Mouse (Mus musculus) adrenal gland, postnatal 36 days (tissue): ENCODE data around the gene Plekhm3. TPM values are rescaled to one million over a fixed set of nuclear protein-coding genes. Genes with fewer than 3 reads are reported as not detected.

ENCODE experiments used
- DNase-seq, 2 experiments: peaks; one replicate each; pipeline ENCODE4 v3.0.0; 2021; ENCODE audit warnings: mixed read lengths in 1 of 2
- total RNA-seq, 2 experiments: library from RNA; stranded (reverse); gene quantifications; 2 replicates each; pipeline ENCODE4 v1.2.3; 2021

Gene Plekhm3
- total RNA-seq, 2 experiments from 2014 or later: 15.1 to 26.7 TPM

GRCm38 (mm10) chr1:64826348-64827103 is 130.1 kb downstream of the Plekhm3 start:
- DNase-seq: peak in 1 of 2 experiments; percentile 19

DNA sequence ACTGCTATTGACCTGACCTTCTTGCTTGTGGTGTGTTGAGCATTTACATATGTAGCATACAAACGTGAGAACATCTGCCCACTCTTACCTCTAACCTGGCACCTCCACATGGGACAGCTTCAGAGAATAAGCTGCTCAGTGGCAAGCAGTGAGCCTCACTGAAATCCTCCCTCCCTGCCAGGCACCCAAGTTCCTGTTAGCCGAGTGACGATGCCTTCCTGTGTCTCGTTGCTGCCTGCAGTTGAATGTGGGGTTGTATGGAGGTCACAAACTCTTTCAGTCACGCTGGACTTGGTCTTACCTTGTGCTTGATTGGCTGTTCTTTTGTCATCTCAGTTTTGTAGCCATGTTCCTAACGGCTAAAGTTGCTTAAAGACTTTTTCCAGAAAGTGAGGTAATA is 133.1 kb downstream of the Plekhm3 start:
- no peak for DNase-seq

DNA sequence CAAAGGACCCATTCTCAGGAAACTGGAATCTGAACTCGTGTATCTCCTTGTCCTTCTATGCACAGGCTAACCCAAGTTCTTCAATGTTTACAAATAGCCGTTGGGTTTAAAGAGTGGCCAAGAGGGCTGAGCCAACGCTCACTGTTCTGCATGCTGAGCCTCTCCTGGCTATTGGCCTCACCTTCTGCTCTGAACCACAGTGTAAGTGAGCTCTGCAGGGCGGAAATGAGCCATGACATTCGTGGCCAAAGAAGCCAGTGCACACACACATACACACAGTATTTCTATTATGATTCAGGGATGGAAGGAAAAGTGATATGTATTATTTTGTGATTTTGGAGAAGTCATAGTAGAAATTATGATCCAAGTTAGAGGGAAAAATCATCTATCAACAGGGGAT is 138.9 kb downstream of the Plekhm3 start:
- DNase-seq: no peak

DNA sequence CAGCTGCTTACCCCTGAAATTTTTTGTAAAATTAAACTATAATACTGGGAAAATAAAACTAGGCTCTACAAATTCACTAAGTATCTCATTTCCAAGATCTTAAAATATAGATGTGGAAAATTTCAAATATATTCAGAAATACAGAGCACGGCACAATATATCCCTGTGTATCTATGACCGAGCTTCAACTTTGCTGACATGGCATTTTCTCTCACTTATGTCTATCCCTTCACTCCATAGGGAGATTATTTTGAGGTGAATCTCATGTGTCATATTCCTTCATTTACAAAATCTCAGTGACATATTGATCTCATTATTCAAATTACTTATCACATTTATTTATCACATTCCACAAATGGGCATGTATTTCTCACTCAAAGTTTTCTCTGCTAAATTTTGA is 143.4 kb downstream of the Plekhm3 start:
- DNase-seq: no peak

- DNase-seq: no peak
Observed at GRCm38 (mm10) chr1:64811956-64812355, 144.7 kb downstream of the Plekhm3 start.

DNA sequence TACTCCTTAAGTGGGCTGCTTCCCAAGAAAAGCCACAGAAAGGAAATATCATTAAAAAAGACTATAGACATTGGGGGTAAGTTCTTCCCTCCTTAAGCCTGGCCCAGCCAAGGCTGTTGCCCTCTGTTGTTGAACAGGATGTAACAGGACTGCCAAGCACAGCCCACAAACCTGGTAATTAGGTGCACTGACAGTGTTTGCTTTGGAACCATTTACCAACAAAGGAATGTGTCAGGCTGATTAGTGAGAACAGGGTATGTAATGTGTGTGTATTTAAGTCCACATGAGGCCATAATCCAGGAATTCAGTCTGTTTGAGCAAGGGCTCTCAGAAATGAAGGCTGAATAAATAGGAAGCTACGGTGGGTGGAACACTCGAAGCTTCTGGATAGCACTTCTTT is 147.5 kb downstream of the Plekhm3 start:
- no peak for DNase-seq

DNA sequence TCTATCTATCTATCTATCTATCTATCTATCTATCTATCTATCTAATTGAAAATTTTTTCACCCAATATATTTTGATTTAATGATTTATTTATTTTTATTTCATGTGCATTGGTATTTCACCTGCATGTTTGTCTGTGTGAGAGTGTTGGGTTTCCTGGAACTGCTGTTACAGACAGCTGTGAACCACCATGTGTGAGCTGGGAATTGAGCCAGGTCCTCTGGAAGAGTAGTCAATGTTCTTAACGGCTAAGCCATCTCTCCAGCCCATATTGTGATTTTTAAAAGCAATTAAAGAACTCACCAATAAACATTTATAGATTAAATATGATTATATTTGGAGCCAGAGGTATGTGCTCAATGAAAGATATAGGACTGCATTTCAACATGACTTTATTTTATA is 148.9 kb downstream of the Plekhm3 start:
- DNase-seq: no peak

- no peak for DNase-seq
Observed at GRCm38 (mm10) chr1:64805217-64805616, 151.4 kb downstream of the Plekhm3 start.

DNA sequence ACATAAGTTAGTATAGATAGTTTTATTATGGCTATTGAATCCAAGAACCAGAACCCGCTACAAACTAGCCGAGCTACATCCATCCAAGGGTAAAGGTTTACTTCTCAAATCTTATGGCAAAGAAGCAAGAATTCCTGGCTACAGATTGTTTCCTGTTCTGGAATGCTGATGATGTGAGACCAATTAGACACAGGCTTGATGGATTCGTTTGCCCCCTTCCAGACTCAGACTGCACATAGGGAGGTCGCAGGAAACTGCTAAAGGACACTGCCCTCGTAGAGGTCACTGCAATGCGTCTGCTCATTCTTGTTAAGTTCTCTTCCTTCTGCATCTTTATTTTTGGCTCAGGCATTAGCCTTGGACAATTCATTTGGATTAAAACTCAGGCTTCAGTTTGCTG is 154.0 kb downstream of the Plekhm3 start:
- no peak for DNase-seq

DNA sequence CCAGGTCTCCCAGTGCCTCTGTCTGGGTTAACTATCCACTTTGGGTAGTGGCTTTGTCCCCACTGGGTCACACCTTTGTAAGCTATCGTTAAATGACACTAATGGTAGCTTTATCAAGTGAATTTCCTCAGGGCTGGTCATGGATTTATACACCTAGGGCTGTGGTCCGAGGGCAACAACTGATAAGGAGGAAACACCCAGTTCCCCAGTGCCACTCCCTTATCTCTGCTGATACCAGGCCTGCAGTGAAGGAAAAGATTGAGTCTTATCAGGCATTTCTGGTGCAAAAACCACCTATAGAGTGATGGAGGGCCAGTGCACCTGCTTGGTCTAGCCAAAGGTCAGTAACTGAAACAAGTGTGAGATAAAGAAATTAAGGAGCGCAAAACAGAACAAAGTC is 159.0 kb downstream of the Plekhm3 start:
- no peak for DNase-seq

DNA sequence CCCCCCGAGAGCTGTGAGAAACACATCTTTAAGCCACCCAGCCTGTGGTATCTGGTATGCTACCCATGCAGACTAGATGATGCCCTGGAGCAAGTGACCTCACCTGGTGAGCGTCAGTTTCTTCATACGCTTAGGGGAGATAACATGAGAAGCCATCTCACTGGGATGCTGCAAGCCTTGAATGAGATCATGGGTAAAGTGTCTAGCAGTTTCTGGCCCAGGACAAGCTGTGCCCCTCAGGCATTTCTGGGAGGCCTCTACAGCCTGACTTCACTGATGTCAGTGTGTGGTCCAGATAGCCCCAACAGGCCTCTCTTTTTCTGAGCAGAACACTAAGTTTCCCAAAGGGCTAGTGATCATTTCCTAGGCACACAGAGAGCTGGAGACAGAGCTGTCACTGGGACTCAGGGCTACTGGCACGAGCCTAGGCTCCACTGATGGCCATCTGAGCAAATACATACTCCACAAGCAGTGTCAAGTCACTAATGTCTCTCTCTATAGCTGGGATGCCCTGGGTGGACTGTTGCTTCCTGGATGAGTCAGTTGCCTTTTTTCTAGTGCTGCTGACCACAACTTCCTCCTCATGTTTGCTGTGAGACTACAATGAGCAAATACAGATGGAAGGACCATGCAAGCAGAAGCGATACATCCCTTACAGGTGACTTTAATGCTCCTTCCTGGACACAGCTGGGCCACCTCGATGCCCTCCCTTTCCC is 159.6 kb downstream of the Plekhm3 start:
- no peak for DNase-seq

- DNase-seq: peak; percentile 63 to 66
Observed at GRCm38 (mm10) chr1:64795284-64796040, 161.2 kb downstream of the Plekhm3 start.

- no peak for DNase-seq
Observed at GRCm38 (mm10) chr1:64794096-64794495, 162.5 kb downstream of the Plekhm3 start.

DNA sequence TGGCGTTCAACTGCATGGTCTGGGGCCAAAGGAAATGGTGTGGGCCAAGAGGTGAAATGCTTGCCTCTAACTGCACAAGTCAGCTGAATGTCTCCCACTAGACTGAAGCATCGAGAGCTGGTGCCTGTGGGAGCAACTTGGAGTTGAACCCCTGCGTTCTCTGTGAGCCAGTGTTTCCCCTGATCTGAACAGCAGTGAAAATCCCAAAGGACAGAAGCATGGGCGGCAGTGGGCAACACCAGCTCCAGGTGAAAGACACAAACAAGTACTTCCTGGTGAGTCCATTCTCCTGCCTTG is 163.4 kb downstream of the Plekhm3 start:
- DNase-seq: peak in 1 of 2 experiments; percentile 32

GRCm38 (mm10) chr1:64792521-64793233 is 163.9 kb downstream of the Plekhm3 start:
- peak; percentile 35 to 57 for DNase-seq

DNA sequence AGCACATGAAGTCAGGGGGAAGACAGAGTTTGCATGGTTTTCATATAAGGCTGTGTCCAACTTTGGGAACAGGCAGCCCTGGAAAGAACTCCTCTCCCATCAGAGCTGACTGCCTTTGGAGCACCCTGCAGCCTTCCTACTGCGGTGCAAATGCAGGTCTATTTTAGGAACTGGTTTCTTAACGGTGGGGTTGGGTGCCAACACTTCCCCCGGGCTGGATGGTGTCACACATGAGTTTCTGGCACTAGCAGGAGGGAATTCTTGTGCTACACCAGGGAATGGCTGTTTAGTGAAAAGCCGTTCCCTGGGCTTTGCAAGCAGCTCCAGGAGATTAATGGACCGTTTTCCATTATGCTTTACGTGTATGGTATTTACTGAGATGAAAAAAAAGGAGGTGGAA is 164.8 kb downstream of the Plekhm3 start:
- peak in 1 of 2 experiments; percentile 29 for DNase-seq

- peak; percentile 16 to 44 for DNase-seq
Observed at GRCm38 (mm10) chr1:64790806-64791790, 165.5 kb downstream of the Plekhm3 start.

DNA sequence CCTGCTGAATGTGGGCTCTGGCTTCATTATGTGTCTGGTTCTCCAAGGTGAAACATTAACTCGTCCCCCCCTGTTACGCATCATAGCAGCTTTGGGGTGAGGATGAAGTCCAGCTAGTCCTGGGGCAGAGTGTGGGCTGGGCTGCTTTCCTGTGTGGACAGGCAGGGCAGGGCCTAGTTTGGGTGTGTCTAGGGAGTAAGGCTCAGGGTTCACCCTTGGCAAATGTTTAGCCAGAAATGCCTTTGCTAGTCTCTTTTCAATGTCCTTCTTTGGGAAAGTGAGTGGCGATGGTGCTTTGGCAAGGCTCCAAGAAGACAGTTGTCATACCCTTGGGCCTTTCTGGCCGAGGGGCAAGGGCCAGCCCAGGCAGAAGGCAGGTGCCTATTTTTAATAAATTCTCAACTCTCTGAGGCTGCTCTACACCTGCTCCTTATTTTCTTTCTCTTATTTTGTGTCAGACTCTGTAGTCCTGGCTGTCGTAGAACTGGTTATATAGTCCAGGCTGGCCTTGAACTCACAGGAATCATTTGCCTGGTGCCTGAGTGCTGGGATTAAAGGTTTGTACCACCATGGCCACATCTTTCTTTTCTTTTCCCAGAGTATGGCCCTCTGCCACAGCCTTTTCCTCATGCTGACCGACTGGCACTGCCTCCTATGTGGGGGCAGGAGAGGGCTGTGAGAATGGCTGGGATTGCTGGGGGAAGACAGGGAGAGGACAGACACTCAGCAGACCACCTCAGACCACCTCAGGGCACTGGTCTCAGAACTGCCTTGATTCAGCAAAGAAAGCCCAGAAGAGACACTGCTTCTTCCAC is 168.7 kb downstream of the Plekhm3 start:
- peak; percentile 22 to 42 for DNase-seq

DNA sequence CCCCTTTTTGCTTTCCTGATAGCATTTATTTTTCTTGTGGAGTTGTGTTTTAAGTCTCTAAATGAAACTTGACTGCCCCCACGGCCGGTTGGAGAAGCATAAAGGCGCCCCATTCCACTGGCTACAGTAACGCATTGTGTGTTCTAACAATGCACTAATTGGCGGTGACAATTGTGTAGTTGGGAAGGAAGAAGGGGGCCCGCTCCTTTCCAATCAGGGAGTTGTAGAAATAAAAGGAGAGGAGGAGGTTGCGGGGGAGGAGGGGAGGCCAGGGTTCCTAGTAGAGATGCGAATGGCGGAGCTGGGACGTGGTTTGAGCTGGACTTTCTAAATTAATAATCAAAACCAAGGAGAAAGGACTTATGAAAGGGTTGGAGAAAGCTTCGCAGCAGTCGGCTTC is 176.8 kb downstream of the Plekhm3 start:
- DNase-seq: no peak

DNA sequence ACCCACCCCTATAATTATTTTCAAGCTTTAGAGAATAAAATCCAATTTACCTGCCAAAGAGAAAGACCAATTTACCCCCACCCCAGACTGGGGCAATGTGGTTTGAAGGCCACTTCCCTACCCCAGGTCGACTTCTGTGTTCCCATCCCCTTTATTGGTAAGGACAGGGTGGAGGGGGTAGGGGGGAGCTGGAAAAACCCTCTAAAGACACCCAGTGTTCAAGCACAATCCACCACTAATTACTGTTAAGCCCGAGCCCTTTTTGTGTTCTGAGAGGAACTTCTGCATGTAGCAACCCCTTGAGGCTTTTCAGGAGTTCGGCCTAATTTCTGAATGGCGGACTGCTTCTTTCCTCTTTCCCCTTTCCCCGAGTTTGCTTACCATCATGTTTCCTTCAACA is 177.2 kb downstream of the Plekhm3 start:
- DNase-seq: no peak
